Mouse (Mus musculus): ENCODE measurements around the gene Osbpl5.
"Not testable (repeated sequence)": the region's sequence is repeated elsewhere in the genome, so short reads cannot be mapped to it uniquely, and the experiment has no call there.

Osbpl5 gene

GRCm38 (mm10) chr7:143649034-143649768 lies 107.6 kb downstream of the Osbpl5 start, which contains the start of gene Tnfrsf22:
Gene Tnfrsf22, minus strand, starts transcription at chr7:143649661.
- DNase-seq (ENCODE audit: low read depth in 2 of 2, low spot score in 2 of 2), result peak; percentile 72 to 86

GRCm38 (mm10) chr7:143643949-143644348 lies 112.8 kb downstream of the Osbpl5 start:
- DNase-seq (ENCODE audit: low read depth in 2 of 2, low spot score in 2 of 2), result not testable (repeated sequence)
